21 mouse cellular contexts compared by ENCODE assay signal in the genomic region with DNA sequence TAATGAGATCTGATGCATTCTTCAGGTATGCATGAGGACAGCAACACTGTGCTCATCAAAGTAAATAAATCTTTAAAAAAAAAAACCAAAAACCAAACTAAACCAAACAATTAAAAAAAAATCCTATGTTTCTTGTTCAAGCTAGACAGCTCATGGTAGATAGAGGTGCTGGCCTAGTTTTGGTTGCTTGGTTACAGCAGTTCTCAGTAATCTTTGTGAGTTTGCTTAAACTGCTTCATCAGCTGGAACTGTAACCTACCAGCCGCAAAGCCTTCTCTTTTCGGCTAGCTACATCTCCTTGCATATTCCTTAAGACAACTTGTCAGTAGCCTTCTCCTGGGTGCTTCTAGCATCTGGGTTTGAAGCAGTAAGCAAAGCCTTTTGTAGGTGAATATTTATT.
A peak's percentile ranks its signal among the peaks of the same experiment; 100 is the strongest.
DNase-seq lines count a peak whose midpoint lies in the region.
"Had no signal": no experiment of that assay in that cellular context is flagged by ENCODE, and none has a peak within 500 bp of the region (broad histone marks: within the 10 kb centered on the region; RNA-seq: fewer than 3 reads in every experiment).

No protein-coding gene starts in this region.

- H3K9me3 ChIP-seq in heart, embryonic 10.5 days, result no peaks in the 10 kb centered on the region
- H3K9me3 ChIP-seq: embryonic facial prominence, embryonic 15.5 days; forebrain, embryonic 10.5 days; forebrain, embryonic 15.5 days had no signal

- peak; percentile 11 for DNase-seq in heart, embryonic 10.5 days (ENCODE audit: low spot score)
- no peak for DNase-seq in heart, adult 11 months
- DNase-seq in left cerebral cortex, postnatal 25 days (ENCODE audit: low spot score in 2 of 2), result peak; percentile 22 to 51
- no peak for DNase-seq in left cerebral cortex, adult 18-20 months (ENCODE audit: low spot score in 2 of 2)
- DNase-seq in right cerebral cortex, adult 18-20 months, result peak; percentile 28
- no peak for DNase-seq in right cerebral cortex, adult 2 months (ENCODE audit: low spot score in 2 of 2)
- DNase-seq: adrenal gland, postnatal 14 days; cerebellum, adult 2 months; cerebellum, postnatal 10 days; embryo, embryonic 11 days; gastrocnemius, adult 2 months; gastrocnemius, postnatal 25 days; heart, postnatal 10 days; heart, postnatal 4 days had no signal

- no peak overlapping the region for H3K27ac ChIP-seq in heart, embryonic 10.5 days
- H3K27ac ChIP-seq: embryonic facial prominence, embryonic 15.5 days; forebrain, embryonic 10.5 days; forebrain, embryonic 15.5 days; gastrocnemius, adult 2 months; hindbrain, embryonic 14.5 days had no signal

- intact Hi-C loops in left cerebral cortex, postnatal 25 days (cut with DNase I), result no loop called here

- WGBS in heart, embryonic 10.5 days, result 96% methylated on average over 2 of the region's 2 CpGs

- no peaks in the 10 kb centered on the region for H3K27me3 ChIP-seq in heart, embryonic 10.5 days (ENCODE audit: insufficient read depth, poor library complexity, severe bottlenecking)
- H3K27me3 ChIP-seq: CH12.LX; embryonic facial prominence, embryonic 15.5 days; forebrain, embryonic 15.5 days; Patski had no signal

- no peaks in the 10 kb centered on the region for H3K4me1 ChIP-seq in heart, embryonic 10.5 days
- H3K4me1 ChIP-seq: embryonic facial prominence, embryonic 15.5 days; forebrain, embryonic 10.5 days; forebrain, embryonic 15.5 days had no signal

- H3K36me3 ChIP-seq in heart, embryonic 10.5 days, result peaks cover 13% of the 10 kb centered on the region
- H3K36me3 ChIP-seq: embryonic facial prominence, embryonic 15.5 days; forebrain, embryonic 15.5 days had no signal

- no peak overlapping the region for H3K4me3 ChIP-seq in heart, embryonic 10.5 days
- H3K4me3 ChIP-seq: embryonic facial prominence, embryonic 15.5 days; erythroblast, embryonic 14.5 days; forebrain, embryonic 10.5 days; forebrain, embryonic 15.5 days; gastrocnemius, adult 2 months had no signal

Comparison
In these comparisons a context has a peak if more than half of its experiments do, and no peak if none do; other contexts are left out.
1. DNase-seq: peak in heart, embryonic 10.5 days (single experiment), left cerebral cortex, postnatal 25 days (2 of 2) and right cerebral cortex, adult 18-20 months (single experiment); none in heart, adult 11 months (single experiment), left cerebral cortex, adult 18-20 months (0 of 2) and right cerebral cortex, adult 2 months (0 of 2).